Comparison of ENCODE assay signal across 8 mouse cellular contexts in the genomic region with DNA sequence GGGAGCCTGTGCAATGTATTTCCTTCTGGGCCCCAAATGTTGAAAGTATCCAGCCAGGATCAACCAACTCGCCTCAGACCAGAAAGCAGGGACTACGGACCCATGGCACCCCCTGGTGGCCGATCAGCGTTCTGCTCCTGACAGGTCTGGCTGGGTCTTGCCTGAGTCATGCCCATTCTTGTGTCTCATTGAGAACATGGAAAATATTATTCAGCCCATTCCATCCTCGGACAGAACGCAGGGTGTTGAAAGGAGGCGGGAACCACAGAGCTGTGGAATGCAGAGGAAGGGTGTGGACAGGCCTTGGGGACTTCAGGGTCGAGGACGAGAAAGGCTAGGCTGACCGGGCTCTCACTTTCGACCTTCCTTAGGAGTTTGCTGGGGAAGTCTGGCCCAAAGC. TPM values are rescaled to one million over a fixed set of nuclear protein-coding genes. Genes with fewer than 3 reads are reported as not detected.
A peak's percentile ranks its signal among the peaks of the same experiment; 100 is the strongest.
DNase-seq lines count a peak whose midpoint lies in the region; ATAC-seq lines count a peak whose summit lies in the region.

No protein-coding gene starts in this region.

- no peak overlapping the region for H3K27ac ChIP-seq in hindbrain, embryonic 13.5 days

- no peaks in the 10 kb centered on the region for H3K36me3 ChIP-seq in hindbrain, embryonic 13.5 days

- H3K9me3 ChIP-seq in hindbrain, embryonic 13.5 days = no peaks in the 10 kb centered on the region

- no peak overlapping the region; the same call in 1 of the 2 replicates for H3K9ac ChIP-seq in hindbrain, embryonic 13.5 days

- H3K4me1 ChIP-seq in hindbrain, embryonic 13.5 days (replicated peaks) = no peaks in the 10 kb centered on the region

- no peaks in the 10 kb centered on the region for H3K27me3 ChIP-seq in hindbrain, embryonic 13.5 days

- ATAC-seq in hindbrain, embryonic 13.5 days (ENCODE audit: low FRiP score) = peak; percentile 59; the same call in 1 of the 2 replicates

- H3K4me3 ChIP-seq in hindbrain, embryonic 13.5 days = no peak overlapping the region

- 25% methylated on average over 11 of the region's 11 CpGs for WGBS in hindbrain, embryonic 13.5 days

- DNase-seq in Muller cell, postnatal 12 days (ENCODE audit: inconsistent ontology term) = peak; percentile 99
- peak; percentile 97 to 99 for DNase-seq in cerebellum, postnatal 10 days
- DNase-seq in frontal cortex, postnatal 14 days (ENCODE audit: low spot score in 2 of 2) = peak; percentile 81 to 95
- DNase-seq in layer of hippocampus, postnatal 25 days (ENCODE audit: extremely low spot score in 1 of 2, low spot score in 1 of 2) = peak; percentile 96 to 98
- DNase-seq in lung, postnatal 14 days = peak; percentile 96
- DNase-seq in retina, embryonic 14.5 days (ENCODE audit: low spot score) = peak; percentile 95
- DNase-seq in thymus, postnatal 36 days = peak; percentile 77 to 82

- H3K4me2 ChIP-seq in hindbrain, embryonic 13.5 days = no peak overlapping the region

RNA-seq across cellular contexts. Expression of a gene that starts 15.5 kb away (rescaled TPM):
- 82.2 and 86.6 TPM in 2 replicates for polyA plus RNA-seq in hindbrain, embryonic 13.5 days (2015; fragmentation: Nextera tagmentation; extraction: Ambion mirVana)
- 100 to 1,000 TPM; 140 to 173 TPM for total RNA-seq in layer of hippocampus, postnatal 25 days (2021)
